Mouse (Mus musculus): ENCODE data around the gene Ddx60. TPM values are rescaled to one million over a fixed set of nuclear protein-coding genes. Genes with fewer than 3 reads are reported as not detected.
A peak's percentile ranks its signal among the peaks of the same experiment; 100 is the strongest.
"Not testable (repeated sequence)": the region's sequence is repeated elsewhere in the genome, so short reads cannot be mapped to it uniquely, and the experiment has no call there.

The Ddx60 gene
- polyA plus RNA-seq (2017; shearing (Covaris generic)) = 10 to 100 TPM; 34.4 to 38.8 TPM

DNA sequence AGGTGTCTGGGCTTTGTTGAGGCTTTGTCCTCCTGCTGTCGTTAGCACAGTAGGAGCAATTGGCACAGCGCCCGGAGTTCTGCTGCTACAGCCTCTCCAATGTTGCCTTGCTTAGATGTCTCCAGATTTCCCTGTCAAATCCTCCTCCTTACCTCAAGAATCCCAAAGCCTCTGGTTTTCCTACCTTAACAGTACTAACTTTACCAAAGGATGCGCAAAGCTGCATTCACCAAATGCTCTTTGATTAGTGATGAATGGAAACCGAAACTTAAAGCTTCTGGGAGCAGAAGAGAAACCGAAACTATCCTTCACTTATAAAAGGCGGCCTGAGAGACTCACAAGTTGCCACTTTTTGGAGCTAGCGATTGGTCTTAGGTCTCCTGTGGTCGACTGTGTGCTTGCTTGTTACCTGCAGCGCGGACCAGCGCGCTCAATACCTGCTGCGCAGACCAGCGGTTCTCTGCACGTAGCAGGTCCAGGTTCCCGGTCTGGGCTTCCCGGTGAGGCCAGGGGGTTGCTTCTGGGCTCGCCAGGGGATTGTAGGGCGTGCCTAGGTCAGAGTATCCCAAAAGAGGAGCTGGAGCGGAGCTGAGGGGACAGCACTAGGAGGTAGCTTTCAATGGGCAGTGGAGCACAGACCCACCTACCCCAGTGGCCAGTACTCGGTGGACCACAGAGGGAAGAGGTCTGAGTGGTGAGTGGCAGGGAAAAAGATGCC lies at the start of gene Ddx60:
Gene Ddx60, plus strand, starts transcription at position 311 of the 718 bp plus-strand sequence.
- peak; percentile 93 for ATAC-seq

GRCm38 (mm10) chr8:61894062-61894461 lies 33.8 kb upstream of the Ddx60 start:
- ATAC-seq = no peak

DNA sequence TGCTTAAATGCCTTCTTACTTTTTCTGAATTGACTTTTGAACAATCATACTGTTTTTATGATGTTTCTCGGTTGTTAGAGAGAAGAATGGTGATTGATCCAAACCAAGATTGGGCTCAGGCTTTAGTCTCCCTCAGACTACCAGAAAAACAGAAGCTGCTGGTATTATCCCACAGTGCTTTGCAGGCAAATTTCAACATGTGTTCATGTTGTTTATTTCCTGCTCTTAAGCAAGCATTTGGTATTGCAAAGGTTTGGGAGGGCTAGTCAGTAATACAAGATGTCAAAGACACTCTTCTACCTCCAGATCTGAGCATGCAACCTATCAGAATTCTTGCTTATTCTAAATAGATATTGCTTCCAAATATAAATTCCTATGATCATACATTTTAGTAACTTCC lies 31.1 kb upstream of the Ddx60 start:
- ATAC-seq = no peak

DNA sequence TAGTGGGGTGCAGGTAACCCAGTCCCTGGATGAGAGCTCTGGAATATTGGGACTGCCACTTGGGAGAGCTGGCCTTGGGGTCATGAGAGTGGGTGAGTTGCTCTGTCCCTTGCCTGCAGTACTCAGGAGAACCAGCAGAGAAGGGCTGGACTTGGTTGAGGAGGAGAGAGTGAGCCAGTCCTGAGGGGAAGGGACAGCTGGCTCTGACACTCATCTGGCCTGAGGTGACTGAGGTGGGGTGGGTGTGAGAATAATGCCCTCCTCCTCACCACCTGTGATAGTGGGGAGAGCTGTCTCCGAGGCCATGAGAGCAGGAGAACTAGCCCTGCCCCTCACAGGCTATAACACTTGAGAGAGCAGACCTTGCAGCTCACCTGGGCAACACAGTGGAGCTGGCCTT lies 30.5 kb upstream of the Ddx60 start:
- no peak for ATAC-seq

GRCm38 (mm10) chr8:61901028-61901717 lies 26.7 kb upstream of the Ddx60 start:
- ATAC-seq = no peak

- no peak for ATAC-seq
These were observed 25.4 kb upstream of the Ddx60 start, which contains the start of gene Palld for GRCm38 (mm10) chr8:61902521-61902920. Gene Palld (minus strand): TSS chr8:61902690.

GRCm38 (mm10) chr8:61908303-61909215 lies 19.3 kb upstream of the Ddx60 start:
- ATAC-seq = no peak

GRCm38 (mm10) chr8:61909313-61909712 lies 18.6 kb upstream of the Ddx60 start:
- no peak for ATAC-seq

- ATAC-seq = no peak
These were observed 15.1 kb upstream of the Ddx60 start for GRCm38 (mm10) chr8:61912817-61913216.

DNA sequence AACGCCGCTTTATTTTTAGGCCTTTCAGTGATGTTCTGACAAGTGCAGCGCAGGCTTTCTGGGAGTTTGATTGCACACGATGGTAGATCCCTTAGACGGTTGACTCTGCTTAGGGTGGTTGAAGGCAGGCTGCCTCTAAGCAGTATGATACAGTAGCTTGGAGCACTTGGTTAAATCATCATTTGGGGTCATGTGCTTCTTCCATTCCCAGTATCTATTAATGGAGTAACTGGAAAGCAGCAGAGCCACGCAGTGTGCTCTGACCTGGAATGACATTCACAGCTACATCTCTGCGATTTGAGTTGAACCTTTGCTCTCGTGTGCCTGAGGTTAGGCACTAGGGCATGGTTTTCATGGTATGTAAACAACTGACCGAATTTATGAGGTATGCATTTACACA lies 13.9 kb upstream of the Ddx60 start:
- no peak for ATAC-seq

GRCm38 (mm10) chr8:61917287-61917686 lies 10.6 kb upstream of the Ddx60 start:
- ATAC-seq = no peak

GRCm38 (mm10) chr8:61919145-61919788 lies 8.6 kb upstream of the Ddx60 start:
- ATAC-seq = no peak

DNA sequence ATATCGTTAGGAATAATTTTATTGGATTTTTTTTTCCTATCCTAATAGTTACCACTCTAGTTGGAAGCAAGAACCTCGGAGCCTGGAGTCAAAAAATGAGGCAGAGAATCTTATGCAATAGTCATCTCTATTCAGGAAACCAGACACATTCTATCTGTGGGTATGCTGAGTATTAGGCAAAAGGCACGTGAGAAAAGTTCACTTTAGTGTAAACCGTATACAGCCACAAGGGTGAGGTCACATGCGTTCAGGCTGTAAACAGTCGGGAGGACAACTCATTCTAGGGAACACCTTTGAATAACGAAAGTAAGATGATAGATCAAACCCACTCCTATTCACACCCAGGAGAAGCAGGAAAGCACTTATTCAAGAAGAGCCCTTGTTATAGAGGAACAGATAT lies 7.5 kb upstream of the Ddx60 start:
- ATAC-seq = no peak

DNA sequence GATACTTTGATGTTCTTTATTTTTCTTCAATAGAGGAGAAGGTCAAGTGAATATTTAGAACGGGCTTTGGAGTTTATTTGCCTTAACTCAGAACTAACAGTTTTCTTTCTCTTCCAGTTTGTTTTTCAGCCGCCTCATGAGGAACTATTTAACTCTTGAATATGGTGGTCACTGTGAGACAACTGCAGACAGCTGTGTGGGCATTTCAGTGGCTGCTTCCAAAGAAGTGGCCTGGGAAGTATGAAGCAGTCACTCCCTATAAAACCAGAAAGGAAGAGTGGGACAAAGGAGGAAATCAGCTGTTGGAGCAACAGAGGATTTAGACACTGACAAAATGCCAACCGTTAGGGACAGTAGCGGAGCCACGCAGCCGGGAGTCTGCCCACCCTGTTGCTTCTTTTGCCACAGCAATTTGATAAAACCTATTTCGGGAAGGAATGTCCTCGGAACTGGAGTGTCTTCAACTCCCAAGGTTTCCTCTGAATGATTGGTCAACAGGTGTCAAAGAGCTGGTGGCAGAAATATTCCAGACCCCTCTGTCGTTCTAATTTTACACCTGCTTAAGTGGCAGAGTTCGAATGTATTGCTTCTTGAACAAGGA lies 6.3 kb upstream of the Ddx60 start:
- ATAC-seq = no peak

DNA sequence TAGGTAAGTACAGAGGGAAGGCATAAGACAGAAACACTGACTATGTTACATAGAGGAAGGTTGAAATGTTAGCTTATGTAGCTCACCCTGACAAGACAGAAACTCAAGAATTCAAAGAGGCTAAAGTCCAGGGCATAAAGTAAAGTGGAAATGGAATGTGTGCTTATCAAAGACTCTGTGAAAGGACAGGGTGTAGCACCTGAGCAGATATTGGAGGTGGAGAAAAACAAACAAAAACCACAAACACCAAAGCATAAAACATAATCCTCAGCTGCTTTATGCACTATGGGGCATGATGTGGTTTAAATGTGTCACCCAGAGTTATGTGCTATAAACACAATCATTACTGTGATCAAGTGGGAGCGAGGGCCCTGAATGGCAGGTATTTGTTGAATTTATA lies 3.4 kb upstream of the Ddx60 start:
- ATAC-seq = no peak

- ATAC-seq = no peak
These were observed 5.4 kb downstream of the Ddx60 start for GRCm38 (mm10) chr8:61933243-61933642.

- no peak for ATAC-seq
These were observed 9.7 kb downstream of the Ddx60 start for GRCm38 (mm10) chr8:61937576-61937975.

GRCm38 (mm10) chr8:61964591-61965375 lies 36.9 kb downstream of the Ddx60 start:
- ATAC-seq = not testable (repeated sequence)

DNA sequence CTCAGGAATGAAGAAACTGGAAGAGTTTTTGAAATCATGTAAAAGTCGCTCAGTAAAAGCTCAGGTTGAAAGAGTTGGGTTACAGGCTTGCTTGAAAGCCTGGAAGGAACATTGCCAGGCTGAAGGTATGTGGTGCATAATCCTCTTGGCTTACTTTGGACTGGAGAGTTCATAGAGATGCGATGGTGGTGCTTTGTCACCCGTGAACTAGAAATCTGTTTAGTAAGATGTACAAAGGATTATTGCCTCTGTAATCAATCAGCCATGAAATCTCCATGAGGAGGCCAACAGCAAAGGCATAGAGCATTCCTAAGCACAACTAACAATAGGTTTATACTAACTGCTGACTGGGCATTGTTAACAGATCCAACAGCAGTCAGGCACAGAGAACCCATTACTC lies 41.7 kb downstream of the Ddx60 start:
- no peak for ATAC-seq

- ATAC-seq = no peak
These were observed 57.1 kb downstream of the Ddx60 start for GRCm38 (mm10) chr8:61984941-61985340.

All from activated CD4-positive, CD25-positive, alpha-beta regulatory T cell, adult 4 months (primary cell).